24 mouse cellular contexts compared by ENCODE assay signal in the genomic region with DNA sequence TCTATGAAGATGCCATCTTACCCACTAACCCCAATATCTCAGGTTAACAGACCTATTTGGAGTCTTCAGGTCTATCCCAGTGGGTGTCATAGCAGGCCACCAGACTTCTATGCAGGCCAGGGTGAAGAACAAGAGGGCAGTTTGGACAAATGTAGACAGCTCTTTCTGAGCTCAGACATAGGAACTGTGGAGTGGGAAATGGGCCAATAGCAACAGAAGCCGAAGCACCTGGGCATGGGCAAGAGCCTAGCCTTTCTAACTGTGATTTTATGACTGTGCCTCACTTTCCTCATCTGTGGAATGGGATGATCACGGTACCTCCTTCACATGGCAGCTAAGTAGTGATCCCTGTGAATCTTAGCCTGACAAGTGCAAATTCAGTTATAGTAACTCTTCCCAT.
DNase-seq lines count a peak whose midpoint lies in the region; ATAC-seq lines count a peak whose summit lies in the region.
"Had no signal": no experiment of that assay in that cellular context is flagged by ENCODE, and none has a peak within 500 bp of the region (broad histone marks: within the 10 kb centered on the region; RNA-seq: fewer than 3 reads in every experiment).

No protein-coding gene starts in this region.

- no peak overlapping the region for H3K4me3 ChIP-seq in midbrain, embryonic 11.5 days (ENCODE audit: low read depth, low read length)
- H3K4me3 ChIP-seq in midbrain, embryonic 13.5 days (replicated peaks), result no peak overlapping the region
- H3K4me3 ChIP-seq: forebrain, embryonic 10.5 days; forebrain, embryonic 13.5 days; heart, adult 2 months; heart, embryonic 10.5 days; hindbrain, embryonic 12.5 days; hindbrain, embryonic 15.5 days; intestine, embryonic 15.5 days had no signal

- no peak for ATAC-seq in midbrain, embryonic 11.5 days (ENCODE audit: low FRiP score)
- no peak for ATAC-seq in midbrain, embryonic 13.5 days
- ATAC-seq in inflammation-experienced regulatory T-cells, adult 6 months, result no peak
- ATAC-seq: forebrain, embryonic 13.5 days; forebrain, embryonic 16.5 days; intestine, embryonic 15.5 days; Patski had no signal

- 88% methylated on average over 2 of the region's 2 CpGs for WGBS in midbrain, embryonic 11.5 days
- WGBS in midbrain, embryonic 13.5 days, result 94% methylated on average over 2 of the region's 2 CpGs

- peak; percentile 34 for DNase-seq in cerebellum, adult 11-12 months
- no peak for DNase-seq in cerebellum, adult 8-10 months
- DNase-seq in midbrain, embryonic 11.5 days (ENCODE audit: low spot score, missing footprints), result peak; percentile 26
- peak; percentile 30 to 33 for DNase-seq in cerebellum, postnatal 36 days
- DNase-seq: adrenal gland, postnatal 10 days; adrenal gland, postnatal 36 days; B cell, adult 2 months; gastrocnemius, postnatal 10 days; gastrocnemius, postnatal 36 days; heart, adult 2 months; kidney, adult 11 months; kidney, adult 8-10 months had no signal

- H3K27ac ChIP-seq in midbrain, embryonic 11.5 days (ENCODE audit: low read depth, low read length), result no peak overlapping the region
- H3K27ac ChIP-seq in midbrain, embryonic 13.5 days, result no peak overlapping the region
- H3K27ac ChIP-seq: forebrain, embryonic 10.5 days; forebrain, embryonic 13.5 days; heart, adult 2 months; heart, embryonic 10.5 days; hindbrain, embryonic 12.5 days; hindbrain, embryonic 15.5 days; intestine, embryonic 15.5 days had no signal

- H3K9ac ChIP-seq in midbrain, embryonic 11.5 days (ENCODE audit: low read length), result no peak overlapping the region
- H3K9ac ChIP-seq in midbrain, embryonic 13.5 days (replicated peaks), result no peak overlapping the region
- H3K9ac ChIP-seq: forebrain, embryonic 13.5 days; hindbrain, embryonic 12.5 days; hindbrain, embryonic 15.5 days; intestine, embryonic 15.5 days had no signal

- no peaks in the 10 kb centered on the region for H3K36me3 ChIP-seq in midbrain, embryonic 11.5 days (ENCODE audit: control insufficient read depth, insufficient read depth, low read length)
- no peaks in the 10 kb centered on the region for H3K36me3 ChIP-seq in midbrain, embryonic 13.5 days
- H3K36me3 ChIP-seq: forebrain, embryonic 10.5 days; G1E; heart, embryonic 10.5 days; hindbrain, embryonic 12.5 days; hindbrain, embryonic 15.5 days; intestine, embryonic 15.5 days had no signal

- H3K4me2 ChIP-seq in midbrain, embryonic 11.5 days, result no peak overlapping the region
- H3K4me2 ChIP-seq in midbrain, embryonic 13.5 days (replicated peaks), result no peak overlapping the region
- H3K4me2 ChIP-seq: forebrain, embryonic 13.5 days; hindbrain, embryonic 12.5 days; hindbrain, embryonic 15.5 days; intestine, embryonic 15.5 days had no signal

- no peaks in the 10 kb centered on the region for H3K4me1 ChIP-seq in midbrain, embryonic 11.5 days (ENCODE audit: control insufficient read depth, insufficient read depth, low read length)
- H3K4me1 ChIP-seq in midbrain, embryonic 13.5 days (replicated peaks), result peaks cover 29% of the 10 kb centered on the region
- H3K4me1 ChIP-seq: forebrain, embryonic 10.5 days; forebrain, embryonic 13.5 days; heart, embryonic 10.5 days; hindbrain, embryonic 12.5 days; intestine, embryonic 15.5 days had no signal

- no peaks in the 10 kb centered on the region for H3K9me3 ChIP-seq in midbrain, embryonic 11.5 days (ENCODE audit: control insufficient read depth, low read length)
- H3K9me3 ChIP-seq in midbrain, embryonic 13.5 days, result no peaks in the 10 kb centered on the region
- H3K9me3 ChIP-seq: forebrain, embryonic 10.5 days; forebrain, embryonic 13.5 days; G1E; heart, embryonic 10.5 days; hindbrain, embryonic 12.5 days; hindbrain, embryonic 15.5 days; intestine, embryonic 15.5 days had no signal

- no peaks in the 10 kb centered on the region for H3K27me3 ChIP-seq in midbrain, embryonic 11.5 days (ENCODE audit: control insufficient read depth, insufficient read depth, low read length)
- no peaks in the 10 kb centered on the region for H3K27me3 ChIP-seq in midbrain, embryonic 13.5 days
- H3K27me3 ChIP-seq: CH12.LX; forebrain, embryonic 13.5 days; hindbrain, embryonic 12.5 days; hindbrain, embryonic 15.5 days; intestine, embryonic 15.5 days; Patski had no signal
